Mouse (Mus musculus) frontal cortex, postnatal 25 days (tissue): Measurements from ENCODE around the gene Rft1.
A peak's percentile ranks its signal among the peaks of the same experiment; 100 is the strongest.
"Not testable (repeated sequence)": the region's sequence is repeated elsewhere in the genome, so short reads cannot be mapped to it uniquely, and the experiment has no call there.

ENCODE experiments used
- DNase-seq, 2 experiments: peaks; one replicate each; pipeline ENCODE4 v3.0.0; 2022; ENCODE audit warnings: low spot score in 2 of 2

The Rft1 gene

GRCm38 (mm10) chr14:30671986-30672312 is 17.8 kb downstream of the Rft1 start:
- DNase-seq, result peak; percentile 90 to 91

- no peak for DNase-seq
These were observed 20.8 kb downstream of the Rft1 start for GRCm38 (mm10) chr14:30674947-30675346.

- no peak for DNase-seq
These were observed 28.0 kb downstream of the Rft1 start for GRCm38 (mm10) chr14:30682131-30682530.

GRCm38 (mm10) chr14:30690685-30691084 is 36.5 kb downstream of the Rft1 start:
- no peak for DNase-seq

GRCm38 (mm10) chr14:30692439-30692838 is 38.3 kb downstream of the Rft1 start:
- no peak for DNase-seq

GRCm38 (mm10) chr14:30694786-30695185 is 40.6 kb downstream of the Rft1 start:
- no peak for DNase-seq

- DNase-seq, result peak; percentile 48 to 56
These were observed 41.4 kb downstream of the Rft1 start for GRCm38 (mm10) chr14:30695609-30696008.

- DNase-seq, result no peak
These were observed 43.4 kb downstream of the Rft1 start for GRCm38 (mm10) chr14:30697407-30698052.

- no peak for DNase-seq
These were observed 45.5 kb downstream of the Rft1 start for GRCm38 (mm10) chr14:30699656-30700055.

GRCm38 (mm10) chr14:30702512-30702911 is 48.4 kb downstream of the Rft1 start:
- DNase-seq, result no peak

GRCm38 (mm10) chr14:30703079-30703478 is 48.9 kb downstream of the Rft1 start:
- DNase-seq, result no peak

GRCm38 (mm10) chr14:30704098-30704855 is 50.1 kb downstream of the Rft1 start:
- DNase-seq, result no peak

GRCm38 (mm10) chr14:30711892-30712291 is 57.7 kb downstream of the Rft1 start:
- DNase-seq, result no peak

- no peak for DNase-seq
These were observed 59.6 kb downstream of the Rft1 start for GRCm38 (mm10) chr14:30713769-30714168.

GRCm38 (mm10) chr14:30714799-30715617 is 60.8 kb downstream of the Rft1 start, which contains the start of gene Sfmbt1:
TSS of gene Sfmbt1 (plus strand) at chr14:30714849.
- peak; percentile 22 to 36 for DNase-seq

- peak; percentile 45 to 59 for DNase-seq
These were observed 61.5 kb downstream of the Rft1 start for GRCm38 (mm10) chr14:30715618-30716050.

- peak in 1 of 2 experiments; percentile 35 for DNase-seq
These were observed 62.1 kb downstream of the Rft1 start for GRCm38 (mm10) chr14:30716051-30716952.

GRCm38 (mm10) chr14:30716953-30717285 is 62.8 kb downstream of the Rft1 start:
- no peak for DNase-seq

- DNase-seq, result not testable (repeated sequence)
These were observed 64.5 kb downstream of the Rft1 start for GRCm38 (mm10) chr14:30718696-30719095.

GRCm38 (mm10) chr14:30719514-30719913 is 65.4 kb downstream of the Rft1 start:
- DNase-seq, result no peak

GRCm38 (mm10) chr14:30721850-30722249 is 67.7 kb downstream of the Rft1 start:
- DNase-seq, result no peak
